Mouse (Mus musculus) testis, adult 2 months (tissue): ENCODE data around the gene Tcea2.

Experiments
- CTCF ChIP-seq: fragments of 200-500 bp; IDR thresholded peaks from 2 replicates; pipeline ENCODE4 v1.5.1; 2012; ENCODE audit warnings: low read depth, mild to moderate bottlenecking, inconsistent platforms, low read length, moderate library complexity; ENCODE audit not compliant: control insufficient read depth, insufficient read depth, insufficient replicate concordance
- POLR2A ChIP-seq: fragments of 200-500 bp; IDR thresholded peaks from 2 replicates; pipeline ENCODE4 v1.6.1; 2012; ENCODE audit warnings: low read depth, mild to moderate bottlenecking, inconsistent platforms, low read length, moderate library complexity; ENCODE audit not compliant: control insufficient read depth

DNA sequence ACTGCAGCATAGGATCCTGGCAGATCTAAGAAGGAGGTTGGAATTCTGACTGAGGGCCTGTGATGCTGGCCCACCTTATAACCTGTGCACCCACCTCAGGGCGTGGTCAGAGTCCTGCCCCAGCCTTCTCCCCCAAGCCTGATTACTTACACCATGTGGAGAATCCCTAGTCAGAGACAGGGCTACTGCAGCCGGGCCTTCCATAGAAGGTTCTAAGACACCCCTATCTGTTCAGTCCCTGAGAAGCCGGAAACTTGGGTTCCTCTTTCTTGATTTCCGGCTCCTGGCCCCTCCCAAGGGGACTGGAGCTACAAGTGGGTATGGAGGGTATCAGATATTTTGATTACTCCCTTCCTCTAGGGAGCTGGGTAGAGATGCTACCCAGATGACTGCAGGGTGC is 11.5 kb downstream of the Tcea2 start:
- no peak for TF ChIP-seq CTCF
- TF ChIP-seq POLR2A = no peak
